Mouse (Mus musculus): Measurements from ENCODE around the gene Olfr303.
"Not testable (repeated sequence)": the region's sequence is repeated elsewhere in the genome, so short reads cannot be mapped to it uniquely, and the experiment has no call there.

The Olfr303 gene

DNA sequence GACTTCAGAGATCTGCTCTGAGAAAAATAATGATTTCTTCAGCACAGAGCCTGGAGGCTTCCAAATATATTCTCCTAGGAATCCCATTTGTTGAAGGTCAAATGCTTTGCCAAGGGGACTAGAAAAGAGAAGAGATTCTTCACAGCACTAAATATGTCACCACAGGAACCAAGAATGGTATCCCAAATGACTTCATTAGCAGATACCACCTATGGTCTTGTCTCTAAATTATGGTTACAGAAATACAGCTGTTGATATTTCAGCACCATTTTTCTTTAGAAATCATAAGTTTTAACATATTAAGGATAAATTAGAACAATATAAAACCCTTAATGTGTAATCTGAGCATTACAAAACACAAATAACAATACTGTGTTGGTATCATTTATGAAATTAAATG, at the start of gene Olfr303:
Gene Olfr303, minus strand, starts transcription at position 101 of the 400 bp plus-strand sequence.
- DNase-seq (ENCODE audit: low read depth, low spot score): no peak

DNA sequence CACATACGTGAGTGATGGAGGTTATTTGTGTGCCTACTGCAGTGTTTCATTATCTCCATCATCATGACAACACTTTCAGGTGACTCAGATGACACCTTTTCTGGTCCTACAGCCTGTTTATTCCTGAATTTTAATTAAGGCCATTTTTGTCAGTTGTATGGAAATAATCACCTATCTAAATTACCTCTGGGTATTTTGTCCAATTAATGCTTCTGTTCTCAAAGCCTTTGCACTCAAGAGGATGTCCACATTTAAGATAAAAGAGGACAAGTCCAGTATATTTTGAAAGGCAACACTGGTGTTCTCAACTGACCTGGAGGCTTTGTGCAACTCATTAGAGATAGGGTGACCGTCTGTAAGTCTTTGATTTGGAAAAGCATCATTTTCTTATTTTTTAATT, 6.0 kb upstream of the Olfr303 start, which contains the start of gene Olfr301:
Gene Olfr301, plus strand, starts transcription at position 301 of the 400 bp plus-strand sequence.
- no peak for DNase-seq (ENCODE audit: low read depth, low spot score)

DNA sequence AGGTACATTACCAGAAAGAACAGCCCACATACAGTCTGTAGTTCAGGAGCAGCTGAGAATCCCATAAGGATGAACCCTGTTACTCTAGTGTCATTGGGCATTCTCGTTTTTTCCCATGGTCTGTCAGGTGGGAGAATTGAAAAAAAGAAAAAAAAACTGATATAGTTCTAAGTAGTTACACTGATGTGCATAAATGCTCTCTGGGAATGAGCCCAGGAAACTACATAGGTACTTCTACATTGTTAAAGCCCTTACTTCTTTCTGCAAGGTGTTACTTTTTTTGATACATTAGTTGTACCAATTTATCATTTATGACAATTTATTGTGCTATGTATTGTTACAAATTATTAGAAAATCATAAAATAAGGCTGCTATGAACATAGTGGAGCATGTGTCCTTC, 11.0 kb downstream of the Olfr303 start, which contains the start of gene Olfr304:
Gene Olfr304, minus strand, starts transcription at position 101 of the 400 bp plus-strand sequence.
- no peak for DNase-seq (ENCODE audit: low read depth, low spot score)

DNA sequence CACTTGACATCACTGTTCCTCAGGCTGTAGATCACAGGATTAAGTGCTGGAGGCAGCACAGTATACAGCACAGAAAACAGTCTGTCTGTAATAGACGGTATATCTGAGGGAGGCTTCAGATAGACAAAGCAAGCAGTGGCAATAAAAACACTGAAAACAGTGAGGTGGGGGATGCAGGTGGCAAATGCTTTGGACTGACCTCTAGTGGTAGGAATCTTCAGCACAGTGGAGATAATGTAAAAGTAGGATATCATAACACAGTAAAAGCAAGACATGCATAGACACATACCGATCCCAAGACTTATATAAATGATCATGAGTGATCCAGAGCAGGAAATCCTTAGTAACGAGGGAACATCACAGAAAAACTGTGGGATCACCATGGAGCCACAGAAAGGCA, 11.8 kb downstream of the Olfr303 start:
- no peak for DNase-seq (ENCODE audit: low read depth, low spot score)

DNA sequence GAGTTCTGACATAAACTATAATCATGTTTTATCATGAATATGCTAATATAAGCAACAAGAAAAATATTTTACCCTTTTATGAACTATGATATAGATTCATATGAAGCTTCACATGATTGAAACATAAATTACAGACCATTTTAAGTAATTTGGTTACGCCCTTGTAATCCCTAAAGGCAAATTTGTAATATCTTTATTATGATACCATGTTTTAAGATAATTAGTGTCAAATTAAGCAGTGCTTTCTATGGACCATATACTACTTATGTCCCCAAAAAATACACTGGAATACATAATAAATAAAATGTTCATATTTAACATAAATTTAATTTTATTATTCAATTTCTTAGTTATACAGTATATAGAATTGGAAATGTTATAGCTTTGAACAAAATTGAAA, 30.8 kb downstream of the Olfr303 start, which contains the start of gene Olfr305:
Gene Olfr305, minus strand, starts transcription at position 101 of the 400 bp plus-strand sequence.
- DNase-seq (ENCODE audit: low read depth, low spot score): no peak

DNA sequence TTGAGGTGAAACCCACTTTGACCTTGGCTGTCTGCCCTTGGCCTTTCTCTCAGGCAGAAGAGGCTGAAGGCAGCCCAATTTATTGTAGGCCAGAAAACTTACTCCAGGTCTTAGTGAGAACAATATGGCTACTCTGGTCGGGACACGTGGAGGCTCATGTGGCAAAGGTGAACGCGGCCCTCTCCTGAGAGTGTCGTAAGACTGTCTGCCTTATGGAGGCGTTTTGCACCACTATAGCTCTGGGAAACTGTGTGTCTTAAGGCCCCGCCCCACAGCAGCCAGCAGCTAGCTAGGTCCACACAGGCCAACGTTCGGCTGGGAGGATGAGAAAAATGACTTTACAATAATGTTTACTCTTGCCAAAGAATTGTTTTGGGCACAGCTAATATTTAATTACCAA, 51.3 kb downstream of the Olfr303 start:
- not testable (repeated sequence) for DNase-seq (ENCODE audit: low read depth, low spot score)

DNA sequence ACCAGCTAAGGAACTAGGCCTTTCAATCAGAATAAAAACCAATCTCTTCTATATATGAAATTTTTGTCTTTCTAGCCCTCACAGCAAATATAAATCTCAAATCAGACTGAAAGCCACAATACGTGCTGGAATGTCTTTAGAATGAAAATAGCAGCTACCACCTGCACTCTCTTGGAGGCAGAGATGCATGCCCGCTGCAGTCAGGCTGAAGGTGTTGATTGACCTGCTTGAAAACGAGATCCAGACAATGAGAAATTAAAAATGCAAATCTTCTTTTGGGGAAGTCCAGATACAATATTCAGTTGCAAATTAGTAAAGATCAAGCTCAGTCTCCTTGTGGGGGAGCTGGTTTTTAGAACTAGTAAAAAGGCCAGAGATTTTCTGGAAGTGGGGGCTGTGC, 53.3 kb downstream of the Olfr303 start:
- no peak for DNase-seq (ENCODE audit: low read depth, low spot score)

DNA sequence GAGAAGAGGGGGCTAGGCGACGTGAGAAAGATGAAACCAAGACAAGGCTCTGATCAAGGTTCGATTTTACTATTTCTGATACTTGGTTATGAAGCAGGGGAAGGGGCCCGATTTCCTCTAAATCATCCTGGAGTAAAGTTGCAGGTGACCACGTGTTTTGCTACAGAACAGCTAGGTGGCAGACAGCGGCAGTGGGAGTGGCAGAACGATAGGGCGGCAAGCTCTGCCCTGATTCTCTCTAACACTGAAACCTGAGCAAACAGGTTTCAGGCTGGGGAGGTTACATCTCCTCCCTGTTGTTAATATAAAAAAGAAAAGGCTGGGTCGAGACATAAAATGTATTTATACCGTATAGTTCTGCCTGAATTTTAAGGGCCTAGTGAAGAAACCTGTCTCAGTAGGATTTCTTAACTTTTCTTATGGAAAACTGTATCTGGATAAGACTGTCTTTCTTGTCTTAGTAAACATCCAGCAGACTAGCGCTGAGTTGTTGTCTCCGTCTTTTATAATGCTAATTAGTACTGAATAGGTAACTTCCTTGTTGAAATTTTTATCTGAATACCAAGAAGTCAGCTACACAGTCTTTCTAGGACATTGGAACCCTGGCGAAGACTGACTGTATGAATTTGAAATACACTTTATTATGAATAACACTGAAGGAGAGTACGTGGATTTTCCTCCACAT, 54.6 kb downstream of the Olfr303 start:
- DNase-seq (ENCODE audit: low read depth, low spot score): no peak
